Mouse (Mus musculus): ENCODE data around the gene Vars2.
A peak's percentile ranks its signal among the peaks of the same experiment; 100 is the strongest.

Gene Vars2

GRCm38 (mm10) chr17:35693906-35694305 lies 26.5 kb upstream of the Vars2 start:
- peak; percentile 58 for DNase-seq (ENCODE audit: low read depth, low spot score)

DNA sequence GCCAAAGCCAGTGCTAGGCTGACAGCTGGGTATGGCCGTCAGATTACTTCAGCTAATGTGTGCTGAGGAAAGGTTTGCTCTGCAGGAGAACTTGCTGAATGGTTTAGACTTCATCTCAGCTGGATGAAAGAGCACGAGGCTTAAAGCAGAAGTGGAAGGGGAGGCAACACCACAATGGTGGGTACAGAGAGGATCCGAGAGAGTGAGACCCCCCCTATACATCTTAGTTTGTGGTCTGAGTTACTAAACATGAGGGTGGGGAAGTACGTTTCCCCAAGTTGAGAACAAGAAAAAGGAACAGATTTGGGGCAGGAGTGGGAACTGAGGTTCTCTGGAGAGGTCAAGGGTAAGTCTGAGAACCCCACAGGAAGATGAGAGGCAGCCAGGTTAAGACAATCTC lies 25.0 kb upstream of the Vars2 start:
- DNase-seq (ENCODE audit: low read depth, low spot score), result no peak

DNA sequence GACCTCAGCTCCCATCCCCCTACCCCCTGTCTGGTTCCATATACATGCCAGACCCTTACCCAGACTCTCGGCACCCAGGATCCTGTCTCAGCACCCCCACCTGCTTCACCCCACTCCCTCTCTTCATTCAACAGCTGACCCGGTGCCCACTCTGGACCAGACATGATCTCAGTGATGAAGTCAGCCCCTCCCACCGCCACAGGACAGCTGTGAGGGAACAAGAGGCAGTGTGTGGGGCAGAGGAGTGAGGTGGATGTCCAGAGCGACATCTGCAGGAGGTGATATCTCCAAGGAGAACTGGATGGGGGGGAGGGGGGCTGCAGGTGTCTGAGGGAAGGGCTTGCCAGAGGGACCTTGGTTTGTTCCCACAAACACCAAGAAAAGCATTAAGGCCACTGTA lies 24.4 kb upstream of the Vars2 start:
- DNase-seq (ENCODE audit: low read depth, low spot score), result peak; percentile 66

DNA sequence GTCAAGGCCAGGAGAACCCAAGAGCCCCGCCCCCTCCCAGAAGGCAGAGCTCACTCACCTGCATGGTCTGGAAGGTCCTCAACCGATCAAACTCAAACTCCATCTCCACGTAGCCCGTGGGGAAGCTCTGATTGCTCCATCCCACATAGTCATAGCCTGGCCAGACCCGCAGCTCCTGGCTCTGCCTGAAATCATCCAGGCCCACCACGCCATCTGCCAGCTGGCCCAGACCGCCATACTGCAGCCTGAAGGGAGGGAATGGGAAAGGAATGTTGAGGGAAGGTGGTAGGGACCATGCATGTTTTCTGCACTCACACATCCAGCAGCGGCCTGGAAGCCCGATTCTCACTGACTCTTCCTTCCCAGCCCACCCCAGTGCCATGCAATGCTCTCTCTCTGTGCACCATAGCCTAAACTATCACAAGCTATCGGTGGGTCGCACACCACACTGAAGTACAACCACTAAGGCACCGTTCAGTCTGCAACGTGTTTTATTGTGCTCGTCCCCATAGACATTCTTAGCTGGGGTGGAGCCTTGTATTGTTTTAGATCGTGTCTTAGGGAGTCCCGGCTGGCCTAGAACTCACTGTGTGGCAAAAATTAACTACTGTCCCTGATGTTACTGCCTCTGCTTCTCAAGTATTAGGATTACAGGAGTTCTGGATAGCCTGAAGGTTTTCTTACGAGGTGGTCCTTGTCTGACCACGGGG lies 22.7 kb upstream of the Vars2 start:
- DNase-seq (ENCODE audit: low read depth, low spot score), result no peak

- no peak for DNase-seq (ENCODE audit: low read depth, low spot score)
These were observed 21.2 kb upstream of the Vars2 start for GRCm38 (mm10) chr17:35688347-35689175.

DNA sequence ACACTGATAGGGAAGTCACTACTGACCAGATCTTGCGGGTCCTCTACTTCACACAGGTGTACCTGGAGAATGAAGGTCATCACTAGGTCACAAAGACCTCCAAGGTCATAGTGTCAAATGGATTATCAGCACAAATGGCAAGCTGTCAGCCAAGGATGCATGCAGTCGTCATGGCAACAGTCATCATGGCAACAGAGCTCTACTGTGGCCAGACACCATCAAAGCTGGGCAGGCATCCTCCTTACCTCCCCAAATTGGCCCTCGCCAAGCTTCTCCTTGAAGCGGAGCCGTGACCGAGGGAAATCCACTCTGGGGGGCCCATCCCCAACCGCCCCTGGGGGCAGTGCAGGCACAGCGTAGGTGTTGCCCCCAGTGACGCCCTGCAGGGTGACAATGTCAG lies 17.7 kb upstream of the Vars2 start:
- peak; percentile 31 for DNase-seq (ENCODE audit: low read depth, low spot score)

- no peak for DNase-seq (ENCODE audit: low read depth, low spot score)
These were observed 14.6 kb upstream of the Vars2 start for GRCm38 (mm10) chr17:35681986-35682385.

- DNase-seq (ENCODE audit: low read depth, low spot score), result no peak
These were observed 13.2 kb upstream of the Vars2 start for GRCm38 (mm10) chr17:35680591-35680990.

DNA sequence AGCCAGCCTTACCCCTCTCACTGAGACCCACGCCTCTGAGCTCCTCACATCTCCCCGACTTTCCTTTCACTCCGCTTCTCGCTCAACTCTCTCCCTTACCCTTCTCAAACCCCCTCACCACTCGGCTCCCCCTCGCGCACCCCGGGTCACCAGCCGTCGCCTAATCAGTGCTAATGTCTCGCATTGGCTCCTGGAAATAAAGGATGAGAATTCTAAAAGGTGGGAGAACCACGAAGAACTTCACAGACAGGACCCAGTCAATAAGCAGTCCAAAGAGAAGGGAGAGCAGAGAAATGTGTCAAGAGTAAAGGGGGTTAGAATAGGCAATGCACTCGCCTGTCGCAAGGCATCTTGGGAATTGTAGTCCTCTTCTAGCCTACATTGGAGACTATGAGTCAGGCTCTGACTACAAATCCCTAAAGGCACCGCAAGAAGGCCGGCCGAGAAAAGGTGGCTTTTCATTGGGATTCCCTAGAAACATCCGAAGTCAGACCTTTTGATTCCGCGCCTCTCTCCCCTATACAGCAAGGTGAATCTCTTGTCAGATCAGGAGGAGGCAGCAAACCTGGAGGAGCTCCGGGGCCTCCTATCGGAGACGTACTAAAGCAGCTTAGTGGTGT lies 6.1 kb upstream of the Vars2 start, which contains the start of gene Gtf2h4:
Gene Gtf2h4, minus strand, starts transcription at position 324 of the 620 bp plus-strand sequence.
- peak; percentile 99 for DNase-seq (ENCODE audit: low read depth, low spot score)

DNA sequence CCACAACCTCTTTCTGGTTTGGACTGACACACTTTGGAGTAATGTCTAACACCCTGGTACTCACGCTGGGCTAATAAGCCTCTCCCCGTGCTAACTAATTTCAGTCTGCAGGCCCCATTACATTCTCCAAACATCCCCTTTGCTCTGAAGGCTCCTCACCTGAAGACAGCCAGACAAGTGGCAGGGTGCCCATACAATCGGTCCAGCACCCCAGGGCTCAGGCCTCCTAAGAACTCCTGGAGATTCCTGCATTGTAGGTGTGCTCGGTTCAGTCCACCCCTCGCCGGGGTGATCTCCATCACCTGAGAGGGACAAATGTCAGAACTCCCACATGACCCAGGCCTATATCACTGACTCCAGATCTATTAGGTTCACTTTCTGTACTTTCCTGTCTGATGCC lies 5.1 kb upstream of the Vars2 start:
- DNase-seq (ENCODE audit: low read depth, low spot score), result no peak

GRCm38 (mm10) chr17:35671846-35672245 lies 4.5 kb upstream of the Vars2 start:
- DNase-seq (ENCODE audit: low read depth, low spot score), result no peak

DNA sequence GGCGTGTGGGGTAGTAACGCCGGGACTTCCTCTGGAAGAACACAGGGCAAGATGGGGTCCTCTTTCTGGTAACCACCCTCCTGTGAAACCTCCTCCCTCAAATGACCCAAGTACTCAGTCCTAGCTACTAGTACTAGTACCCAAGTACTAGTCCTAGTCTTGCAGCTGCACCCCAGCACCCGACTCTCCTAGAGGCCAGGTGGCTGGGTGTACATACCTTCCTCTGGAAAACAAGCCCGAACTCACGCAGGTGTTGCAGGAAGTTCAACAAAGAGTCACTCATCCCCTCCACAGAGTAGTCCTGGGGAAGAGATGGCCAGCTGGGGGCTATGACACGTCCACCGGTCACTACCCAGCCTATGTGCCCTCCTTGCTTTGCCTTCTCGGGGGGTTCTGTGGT lies 2.3 kb upstream of the Vars2 start:
- no peak for DNase-seq (ENCODE audit: low read depth, low spot score)

DNA sequence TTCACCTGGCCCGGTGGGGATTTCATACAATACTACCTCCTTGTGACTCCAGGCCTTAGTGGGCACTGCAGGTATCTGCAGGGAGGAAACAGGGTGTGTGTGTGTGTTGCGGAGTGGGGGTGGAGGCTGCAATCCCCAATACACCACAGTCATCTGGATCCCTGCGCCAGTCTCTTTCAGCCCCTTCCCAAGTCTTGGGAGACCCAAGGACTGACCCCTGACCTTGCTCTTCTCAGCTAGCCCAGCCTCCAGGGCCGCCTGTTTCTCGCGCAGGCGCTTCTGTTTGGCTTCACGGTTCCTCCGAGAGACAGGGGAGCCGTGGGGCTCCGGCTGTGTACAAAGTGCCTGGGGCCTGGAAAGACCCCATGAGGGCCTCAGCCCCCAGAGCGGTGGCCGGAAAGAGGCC lies 538 bp downstream of the Vars2 start:
- peak; percentile 44 for DNase-seq (ENCODE audit: low read depth, low spot score)

DNA sequence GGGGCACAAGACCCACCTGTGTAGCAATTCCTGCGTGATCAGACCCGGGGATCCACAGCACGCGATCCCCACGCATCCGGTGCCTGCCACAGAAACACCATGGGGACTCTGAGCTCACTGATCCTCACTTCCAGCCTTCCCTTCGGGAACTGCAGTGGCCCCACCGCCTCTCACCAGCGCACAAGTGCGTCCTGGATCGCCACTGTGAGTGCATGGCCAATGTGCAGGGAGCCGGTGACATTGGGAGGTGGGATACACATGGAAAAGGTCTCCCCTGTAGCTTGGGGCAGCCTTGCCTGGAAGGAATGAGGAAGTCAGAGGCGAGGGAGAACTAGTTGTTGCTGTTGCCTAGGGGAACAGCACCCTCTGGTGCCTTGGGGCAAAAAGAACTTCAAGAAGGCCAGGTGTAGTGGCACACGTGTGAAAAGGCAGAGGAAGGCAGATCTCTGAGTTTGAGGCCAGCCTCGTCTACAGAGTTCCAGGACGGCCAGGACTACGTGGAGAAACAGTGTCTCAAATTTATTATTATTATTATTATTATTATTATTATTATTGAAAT lies 1.4 kb downstream of the Vars2 start:
- DNase-seq (ENCODE audit: low read depth, low spot score), result peak; percentile 79

DNA sequence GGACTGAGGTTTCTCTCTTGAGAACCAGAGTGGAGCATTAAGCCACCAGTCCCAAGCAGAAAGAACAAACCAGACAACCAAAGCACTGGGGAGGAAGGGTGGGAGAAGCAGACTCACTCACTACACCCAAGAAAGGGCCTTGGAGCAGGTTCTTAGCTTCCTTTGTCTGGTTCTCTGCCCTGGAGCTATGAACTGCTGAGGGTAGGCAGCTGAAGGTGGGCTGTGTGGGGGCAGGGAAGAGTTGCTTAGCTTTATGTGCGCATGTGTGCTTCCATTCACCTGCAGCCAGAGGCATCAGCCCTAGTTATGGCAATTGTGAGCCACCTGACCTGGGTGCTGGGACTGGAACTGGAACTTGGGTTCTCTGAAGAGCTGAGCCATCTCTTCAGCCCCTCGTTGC lies 14.3 kb downstream of the Vars2 start:
- DNase-seq (ENCODE audit: low read depth, low spot score), result no peak

GRCm38 (mm10) chr17:35649429-35649828 lies 18.0 kb downstream of the Vars2 start:
- DNase-seq (ENCODE audit: low read depth, low spot score), result no peak

GRCm38 (mm10) chr17:35643609-35644236 lies 23.7 kb downstream of the Vars2 start, which contains the start of gene Mucl3:
TSS of gene Mucl3 (minus strand) at chr17:35643695.
- no peak for DNase-seq (ENCODE audit: low read depth, low spot score)

DNA sequence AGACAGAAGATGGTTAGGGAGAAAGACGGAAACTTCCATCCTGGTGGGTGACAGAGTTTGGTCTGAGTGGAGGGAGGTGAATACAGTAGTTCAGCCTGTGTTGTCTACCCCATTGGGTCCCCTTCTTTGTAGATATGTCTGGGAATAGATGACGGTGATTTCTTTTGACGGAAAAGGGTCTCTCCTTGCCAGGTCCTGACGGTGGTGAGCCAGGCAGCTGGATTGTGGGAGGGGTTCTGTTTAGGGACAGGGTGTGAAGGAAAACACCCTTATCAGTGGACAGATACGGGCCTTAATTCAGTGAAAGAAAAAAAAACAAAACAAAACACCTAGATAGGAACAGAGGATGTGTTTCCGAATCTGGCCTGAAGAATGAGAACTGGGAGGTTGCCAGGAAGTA lies 28.0 kb downstream of the Vars2 start:
- no peak for DNase-seq (ENCODE audit: low read depth, low spot score)

DNA sequence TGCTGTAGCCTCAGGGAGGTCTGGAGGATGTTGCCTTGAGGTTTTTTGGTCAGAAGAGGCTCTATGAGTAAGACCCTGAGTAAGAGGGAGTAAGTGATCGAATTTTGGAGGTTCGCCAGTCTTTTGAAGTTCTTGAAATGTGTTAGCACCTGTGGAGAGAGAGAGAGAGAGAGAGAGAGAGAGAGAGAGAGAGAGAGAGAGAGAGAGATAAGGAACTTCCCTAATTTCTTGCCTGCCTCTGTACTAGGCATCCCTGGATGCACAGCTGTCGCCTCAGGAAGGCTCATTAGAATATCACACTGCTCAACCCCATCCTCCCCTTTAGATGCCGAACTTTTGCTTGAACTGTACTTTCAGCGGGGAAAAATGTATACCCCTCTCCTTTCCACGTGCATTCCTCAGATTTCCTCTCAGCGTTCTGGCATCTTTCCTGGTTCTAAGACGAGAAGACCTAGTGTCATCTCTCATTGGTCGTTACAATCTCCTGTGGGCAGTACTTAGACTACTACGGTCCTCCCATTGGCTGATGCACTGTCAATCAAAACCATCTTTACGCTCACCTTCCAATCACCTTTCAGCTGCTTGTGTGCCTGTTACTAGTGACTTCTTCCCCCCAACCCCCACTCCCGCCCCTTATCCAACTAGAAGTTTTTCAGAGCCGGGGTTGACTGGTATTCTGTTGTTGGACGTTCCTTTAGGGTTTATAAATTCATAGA lies 28.8 kb downstream of the Vars2 start:
- DNase-seq (ENCODE audit: low read depth, low spot score), result peak; percentile 84

GRCm38 (mm10) chr17:35636363-35636762 lies 31.0 kb downstream of the Vars2 start:
- DNase-seq (ENCODE audit: low read depth, low spot score), result peak; percentile 71

DNA sequence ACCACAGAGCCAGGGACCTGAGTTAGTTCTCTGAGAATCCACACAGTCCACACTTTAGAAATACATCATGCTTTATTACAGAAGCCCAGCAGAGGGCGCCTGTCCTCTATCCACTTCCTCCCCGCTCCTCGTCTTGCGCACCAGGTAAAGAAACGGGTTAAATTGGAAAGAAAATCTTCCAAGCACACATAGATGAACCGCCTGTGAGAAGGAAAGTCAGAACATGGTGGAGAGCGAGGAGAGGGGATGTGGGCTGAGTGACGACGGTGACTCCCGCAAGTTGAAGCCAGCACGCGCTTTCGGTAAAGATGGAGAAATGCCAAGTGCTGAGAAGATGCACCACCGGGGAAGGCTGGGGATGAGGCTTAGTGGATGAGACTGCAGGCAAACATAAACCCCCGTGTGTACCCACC lies 31.7 kb downstream of the Vars2 start:
- DNase-seq (ENCODE audit: low read depth, low spot score), result peak; percentile 90
